Mouse (Mus musculus) lung, embryonic 15.5 days (tissue): Measurements from ENCODE around the gene Fam129b. TPM values are rescaled to one million over a fixed set of nuclear protein-coding genes. Genes with fewer than 3 reads are reported as not detected.

Experiments
- ATAC-seq: fragments of 200-750 bp; cut with Nextera tagmentation; 2 replicates; pipeline ENCODE4 v1.8.0; 2017; ENCODE audit warnings: moderate number of reproducible peaks, borderline replicate concordance; ENCODE audit not compliant: low FRiP score, low TSS enrichment; ENCODE audit errors: extremely low read depth
- H3K27ac ChIP-seq: fragments of 300-500 bp; sonication (generic); 2 replicates; pipeline ENCODE4 v1.5.1; 2015; ENCODE audit warnings: moderate library complexity, mild to moderate bottlenecking, inconsistent platforms
- H3K27me3 ChIP-seq: fragments of 300-500 bp; sonication (generic); 2 replicates; pipeline ENCODE4 v1.6.1; 2015; ENCODE audit warnings: inconsistent platforms
- H3K36me3 ChIP-seq: fragments of 300-500 bp; sonication (generic); 2 replicates; pipeline ENCODE4 v1.6.1; 2015; ENCODE audit warnings: inconsistent platforms
- H3K4me1 ChIP-seq: fragments of 300-500 bp; sonication (generic); 2 replicates; pipeline ENCODE4 v1.6.1; 2015; ENCODE audit warnings: inconsistent platforms
- H3K4me2 ChIP-seq: fragments of 300-500 bp; sonication (generic); 2 replicates; pipeline ENCODE4 v1.6.1; 2015; ENCODE audit warnings: inconsistent platforms, mild to moderate bottlenecking, moderate library complexity
- H3K4me3 ChIP-seq: fragments of 300-500 bp; sonication (generic); 2 replicates; pipeline ENCODE4 v1.5.1; 2015; ENCODE audit warnings: mild to moderate bottlenecking, inconsistent platforms
- H3K9ac ChIP-seq: fragments of 300-500 bp; sonication (generic); 2 replicates; pipeline ENCODE4 v1.6.1; 2015; ENCODE audit warnings: inconsistent platforms
- H3K9me3 ChIP-seq: fragments of 300-500 bp; sonication (generic); 2 replicates; pipeline ENCODE4 v1.6.1; 2016; ENCODE audit warnings: inconsistent platforms
- WGBS: fragments of 180-500 bp; shearing (Covaris S2); methylation state at CpG from one replicate; pipeline ENCODE4 v1.1.7; 2015; 5-methylcytosine and 5-hydroxymethylcytosine counted together
- polyA plus RNA-seq: library from polyadenylated mRNA; unstranded; fragments of >200 nt; fragmentation: Nextera tagmentation; extraction: Ambion mirVana; gene quantifications from 2 replicates; pipeline ENCODE4 v1.2.1, GENCODE M21; 2015

Gene Fam129b
- polyA plus RNA-seq: 114 and 117 TPM in 2 replicates

GRCm38 (mm10) chr2:32875675-32876489, at the start of gene Fam129b:
TSS of gene Fam129b (plus strand) at chr2:32876114.
- H3K27ac ChIP-seq: peak within 1 kb of the TSS; percentile 93
- peak within 1 kb of the TSS; percentile 92 for H3K9ac ChIP-seq
- peak within 1 kb of the TSS; percentile 83 for H3K4me3 ChIP-seq
- no peaks in the 10 kb centered on the region for H3K27me3 ChIP-seq
- H3K9me3 ChIP-seq: no peaks in the 10 kb centered on the region
- no peaks in the 10 kb centered on the region for H3K36me3 ChIP-seq
- H3K4me2 ChIP-seq: peak within 1 kb of the TSS; percentile 75
- under 1% methylated on average over 58 of the region's 68 CpGs for WGBS
- ATAC-seq: peak; percentile 83
- peaks cover 62% of the 10 kb centered on the region for H3K4me1 ChIP-seq

- H3K4me3 ChIP-seq: no peak overlapping the region
- no peaks in the 10 kb centered on the region for H3K27me3 ChIP-seq
- no peak overlapping the region for H3K27ac ChIP-seq
- no peak overlapping the region for H3K4me2 ChIP-seq
- no peak for ATAC-seq
- peaks cover 21% of the 10 kb centered on the region for H3K4me1 ChIP-seq
- H3K36me3 ChIP-seq: no peaks in the 10 kb centered on the region
- whole genome bisulfite sequencing: 59% methylated on average over 11 of the region's 11 CpGs
- H3K9me3 ChIP-seq: no peaks in the 10 kb centered on the region
- no peak overlapping the region for H3K9ac ChIP-seq
Measured at GRCm38 (mm10) chr2:32828979-32829676, 46.8 kb upstream of the Fam129b start.

DNA sequence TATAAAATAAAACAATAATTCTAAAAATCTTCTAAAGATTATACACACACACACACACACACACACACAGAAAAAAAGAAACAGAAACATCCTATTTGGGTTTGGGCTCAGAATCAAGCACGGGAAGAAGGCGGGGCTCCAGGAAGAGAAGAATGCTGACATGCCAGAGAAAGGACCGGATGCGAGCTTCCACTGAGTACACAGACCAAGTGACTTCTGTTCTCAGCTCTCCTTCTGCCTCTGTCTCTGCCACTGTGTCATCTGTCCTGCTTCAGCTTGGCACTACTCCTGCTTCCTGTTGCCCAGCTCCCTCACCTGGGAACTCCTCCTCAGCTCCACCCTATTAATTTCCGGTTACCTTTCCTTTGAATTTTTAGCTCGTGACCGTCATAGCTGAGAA, 41.4 kb upstream of the Fam129b start:
- Histone ChIP-seq H3K36me3 (no peaks in the 10 kb centered on the region), H3K9ac (no peak overlapping the region), H3K4me1 (peaks cover 32% of the 10 kb centered on the region), H3K9me3 (no peaks in the 10 kb centered on the region), H3K27me3 (no peaks in the 10 kb centered on the region), H3K27ac (peak overlapping the region; percentile 83), H3K4me2 (peak overlapping the region; percentile 39), H3K4me3 (no peak overlapping the region)
- 10% methylated on average over 7 of the region's 7 CpGs for WGBS
- peak; percentile 78; the same call in 1 of the 2 replicates for ATAC-seq

GRCm38 (mm10) chr2:32835588-32835987, 40.3 kb upstream of the Fam129b start:
- Histone ChIP-seq H3K9ac (no peak overlapping the region), H3K27ac (peak overlapping the region; percentile 83; the same call in 1 of the 2 replicates), H3K27me3 (no peaks in the 10 kb centered on the region), H3K36me3 (no peaks in the 10 kb centered on the region), H3K9me3 (no peaks in the 10 kb centered on the region), H3K4me3 (no peak overlapping the region), H3K4me2 (no peak overlapping the region), H3K4me1 (peaks cover 32% of the 10 kb centered on the region)
- ATAC-seq: no peak

GRCm38 (mm10) chr2:32838147-32838884, 37.6 kb upstream of the Fam129b start:
- Histone ChIP-seq H3K27me3 (no peaks in the 10 kb centered on the region), H3K4me1 (peaks cover 27% of the 10 kb centered on the region), H3K36me3 (no peaks in the 10 kb centered on the region), H3K4me3 (no peak overlapping the region), H3K4me2 (no peak overlapping the region), H3K27ac (no peak overlapping the region), H3K9ac (no peak overlapping the region), H3K9me3 (no peaks in the 10 kb centered on the region)
- ATAC-seq: no peak
- WGBS: 51% methylated on average over 9 of the region's 9 CpGs

- Histone ChIP-seq H3K9me3 (no peaks in the 10 kb centered on the region), H3K4me3 (no peak overlapping the region), H3K4me1 (peaks cover 19% of the 10 kb centered on the region), H3K36me3 (no peaks in the 10 kb centered on the region), H3K9ac (no peak overlapping the region), H3K27ac (no peak overlapping the region), H3K4me2 (no peak overlapping the region), H3K27me3 (no peaks in the 10 kb centered on the region)
- WGBS: 47% methylated on average over 2 of the region's 2 CpGs
- ATAC-seq: no peak
Measured at GRCm38 (mm10) chr2:32839261-32839660, 36.7 kb upstream of the Fam129b start.

DNA sequence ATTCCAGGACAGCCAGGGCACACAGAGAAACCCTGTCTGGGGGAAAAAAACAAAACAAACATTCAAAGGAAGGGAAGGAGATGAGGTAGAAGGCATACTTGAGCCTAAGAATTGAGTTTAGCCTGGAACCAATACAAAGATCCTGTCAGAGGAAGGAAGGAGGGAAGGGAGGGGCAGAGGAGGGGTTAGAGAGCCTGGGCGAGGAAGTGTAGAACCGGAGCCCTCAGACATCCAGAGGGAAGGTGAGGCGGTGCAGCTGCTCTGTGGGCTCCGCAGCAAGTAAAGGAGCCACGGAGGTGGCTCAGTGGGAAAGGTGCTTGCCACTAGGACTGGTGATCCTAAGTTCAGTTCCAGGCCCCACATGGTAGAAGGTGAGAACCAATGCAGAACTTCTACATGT, 34.8 kb upstream of the Fam129b start:
- Histone ChIP-seq H3K4me3 (no peak overlapping the region), H3K36me3 (no peaks in the 10 kb centered on the region), H3K4me1 (peaks cover 5% of the 10 kb centered on the region; the same call in 1 of the 2 replicates), H3K9me3 (no peaks in the 10 kb centered on the region), H3K27ac (no peak overlapping the region), H3K27me3 (no peaks in the 10 kb centered on the region), H3K9ac (no peak overlapping the region), H3K4me2 (no peak overlapping the region)
- 28% methylated on average over 5 of the region's 5 CpGs for WGBS
- ATAC-seq: no peak

DNA sequence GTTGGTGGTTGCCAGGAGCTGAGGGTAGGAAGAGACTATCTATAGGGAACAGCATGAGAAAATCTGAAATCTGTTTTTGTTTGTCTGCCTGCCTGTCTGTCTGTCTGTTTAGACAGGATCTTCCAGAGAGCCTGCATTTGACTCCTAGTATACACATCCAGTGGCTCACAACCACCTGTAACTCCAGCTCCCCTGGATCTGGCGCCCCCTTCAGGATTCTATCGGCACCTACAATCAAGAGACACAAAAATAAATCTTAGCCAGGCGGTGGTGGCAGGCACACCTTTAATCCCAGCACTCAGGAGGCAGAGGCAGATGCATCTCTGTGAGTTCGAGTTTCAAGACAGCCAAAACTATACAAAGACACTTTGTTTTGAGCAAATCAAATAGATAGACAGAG, 33.4 kb upstream of the Fam129b start:
- Histone ChIP-seq H3K36me3 (no peaks in the 10 kb centered on the region), H3K4me1 (peaks cover 8% of the 10 kb centered on the region), H3K27ac (no peak overlapping the region), H3K27me3 (no peaks in the 10 kb centered on the region), H3K4me2 (no peak overlapping the region), H3K4me3 (no peak overlapping the region), H3K9ac (no peak overlapping the region), H3K9me3 (no peaks in the 10 kb centered on the region)
- 38% methylated on average over 4 of the region's 4 CpGs for WGBS
- ATAC-seq: no peak

DNA sequence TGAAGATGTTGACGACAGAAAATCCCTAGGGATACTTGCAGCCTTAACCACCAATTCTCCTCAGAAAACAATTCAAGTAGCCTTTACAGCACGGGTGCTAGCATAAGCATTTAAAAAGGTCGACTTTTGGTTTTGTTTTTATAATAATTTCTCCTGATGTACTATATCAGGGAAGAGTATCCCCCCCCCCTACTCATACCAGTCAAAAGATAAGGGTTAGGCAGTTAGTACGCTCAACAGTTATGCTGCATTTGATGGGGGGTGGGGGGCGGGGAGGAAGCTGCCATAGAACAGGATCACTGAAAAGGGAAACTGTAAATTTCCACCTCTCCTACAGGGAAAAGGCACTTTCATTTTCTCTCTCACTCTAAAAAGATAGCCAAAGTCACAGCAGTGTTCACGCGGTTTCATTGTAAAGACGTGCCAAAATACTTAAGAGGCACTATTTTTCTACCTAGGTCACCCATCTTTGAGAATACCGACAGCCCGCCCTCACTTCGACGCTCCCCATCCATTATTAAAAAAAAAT, 30.3 kb upstream of the Fam129b start:
- 4% methylated on average over 12 of the region's 12 CpGs for WGBS
- no peaks in the 10 kb centered on the region for H3K36me3 ChIP-seq
- no peaks in the 10 kb centered on the region for H3K27me3 ChIP-seq
- H3K9me3 ChIP-seq: no peaks in the 10 kb centered on the region
- peak overlapping the region; percentile 69 for H3K9ac ChIP-seq
- peak overlapping the region; percentile 74 for H3K4me3 ChIP-seq
- H3K4me2 ChIP-seq: peak overlapping the region; percentile 93
- no peak for ATAC-seq
- peak overlapping the region; percentile 84 for H3K27ac ChIP-seq
- H3K4me1 ChIP-seq: peaks cover 4% of the 10 kb centered on the region

GRCm38 (mm10) chr2:32846101-32846804, 29.7 kb upstream of the Fam129b start:
- Histone ChIP-seq H3K27me3 (0 out of 2 replicates have a peak, but pooled peaks cover under 1% of the 10 kb centered on the region), H3K27ac (peak overlapping the region; percentile 84), H3K36me3 (no peaks in the 10 kb centered on the region), H3K4me3 (peak overlapping the region; percentile 74), H3K4me1 (peaks cover 4% of the 10 kb centered on the region), H3K9ac (peak overlapping the region; percentile 69), H3K9me3 (no peaks in the 10 kb centered on the region), H3K4me2 (peak overlapping the region; percentile 93)
- peak; percentile 70 for ATAC-seq
- under 1% methylated on average over 33 of the region's 33 CpGs for WGBS
